Mouse (Mus musculus) lung, adult 2 months (tissue): ENCODE data around the gene Kctd20.
"Not testable (repeated sequence)": the region's sequence is repeated elsewhere in the genome, so short reads cannot be mapped to it uniquely, and the experiment has no call there.

Experiments
- CTCF ChIP-seq: fragments of 200-500 bp; IDR thresholded peaks from 2 replicates; pipeline ENCODE4 v1.5.1; 2011; ENCODE audit warnings: mild to moderate bottlenecking, low read length, control low read depth; ENCODE audit not compliant: insufficient read depth
- POLR2A ChIP-seq: fragments of 200-500 bp; IDR thresholded peaks from 2 replicates; pipeline ENCODE4 v1.6.1; 2011; ENCODE audit warnings: low read depth, mild to moderate bottlenecking, control low read depth, low read length, borderline replicate concordance; ENCODE audit errors: extremely low read depth

DNA sequence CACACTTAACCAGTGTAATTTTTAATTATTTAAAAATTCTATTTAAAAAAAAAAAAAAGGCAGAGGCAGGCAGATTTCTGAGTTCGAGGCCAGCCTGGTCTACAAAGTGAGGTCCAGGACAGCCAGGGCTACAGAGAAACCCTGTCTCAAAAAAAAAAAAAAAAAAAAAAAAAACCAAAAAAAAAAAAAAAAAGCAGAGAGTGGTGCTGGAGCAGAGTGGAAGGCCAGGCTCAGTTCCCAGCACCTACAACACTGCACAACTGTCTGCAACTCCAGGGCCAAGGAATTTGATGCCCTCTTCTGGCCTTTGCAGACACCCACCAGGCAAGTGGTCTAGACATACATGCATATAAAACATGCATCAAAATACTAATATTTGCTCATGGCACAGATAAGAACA lies 41.3 kb downstream of the Kctd20 start:
- not testable (repeated sequence) for TF ChIP-seq CTCF, POLR2A
